26 mouse cellular contexts compared by ENCODE assay signal in genomic region chr9:35756843-35757242, GRCm38 (mm10). TPM values are rescaled to one million over a fixed set of nuclear protein-coding genes. Genes with fewer than 3 reads are reported as not detected.
DNase-seq lines count a peak whose midpoint lies in the region; ATAC-seq lines count a peak whose summit lies in the region.
"Had no signal": no experiment of that assay in that cellular context is flagged by ENCODE, and none has a peak within 500 bp of the region (broad histone marks: within the 10 kb centered on the region; RNA-seq: fewer than 3 reads in every experiment).

No protein-coding gene starts in this region.

- peak; percentile 94 for ATAC-seq in frontal cortex, adult (ENCODE audit: low TSS enrichment)
- ATAC-seq: activated CD4-positive, CD25-positive, alpha-beta regulatory T cell, adult 4 months; CD4-positive, CD25-positive, alpha-beta regulatory T cell, adult 4 months; Patski had no signal

- intact Hi-C loops in heart, postnatal 14 days (cut with DNase I), result no loop called here

- no peak for DNase-seq in frontal cortex, postnatal 10 days (ENCODE audit: low spot score in 2 of 2)
- peak; percentile 8 for DNase-seq in brain, adult 2 months (ENCODE audit: low read depth, low spot score)
- DNase-seq in telencephalon, adult 2 months (ENCODE audit: low read depth, low spot score), result peak; percentile 0
- DNase-seq in heart, postnatal 14 days, result no peak
- DNase-seq in right cerebral cortex, adult 18-20 months, result no peak
- DNase-seq: adrenal gland, adult 2 months; adrenal gland, adult 8-10 months; adrenal gland, postnatal 10 days; adrenal gland, postnatal 14 days; adrenal gland, postnatal 25 days; adrenal gland, postnatal 36 days; B cell, adult 2 months; cerebellum, adult 11 months; cerebellum, adult 11-12 months; cerebellum, adult 18-20 months; cerebellum, adult 2 months had no signal

RNA-seq across cellular contexts. Expression of gene Gm17677, which starts 16.0 kb away (rescaled TPM):
- total RNA-seq in heart, postnatal 14 days (2021), result not detected
- total RNA-seq: adrenal gland, adult 18-20 months; adrenal gland, adult 2 months; adrenal gland, adult 8-10 months; adrenal gland, postnatal 10 days; adrenal gland, postnatal 14 days; adrenal gland, postnatal 25 days; adrenal gland, postnatal 36 days; adrenal gland, postnatal 4 days; CH12.LX; ES-E14; G1E; MEL had no signal

RNA-seq across cellular contexts. Expression of gene Gm17727, which starts 21.1 kb away (rescaled TPM):
- total RNA-seq in heart, postnatal 14 days (2021), result not detected
- total RNA-seq: adrenal gland, adult 18-20 months; adrenal gland, adult 2 months; adrenal gland, adult 8-10 months; adrenal gland, postnatal 10 days; adrenal gland, postnatal 14 days; adrenal gland, postnatal 25 days; adrenal gland, postnatal 36 days; adrenal gland, postnatal 4 days; CH12.LX; ES-E14; G1E; MEL had no signal

RNA-seq across cellular contexts. Expression of gene Gm27235, which starts 33.1 kb away (rescaled TPM):
- total RNA-seq in heart, postnatal 14 days (2021), result not detected
- total RNA-seq: adrenal gland, adult 18-20 months; adrenal gland, adult 2 months; adrenal gland, adult 8-10 months; adrenal gland, postnatal 10 days; adrenal gland, postnatal 14 days; adrenal gland, postnatal 25 days; adrenal gland, postnatal 36 days; adrenal gland, postnatal 4 days; CH12.LX; ES-E14; G1E; MEL had no signal

RNA-seq across cellular contexts. Expression of gene D730048I06Rik, which starts 33.1 kb away (rescaled TPM):
- total RNA-seq in heart, postnatal 14 days (2021), result not detected
- total RNA-seq: adrenal gland, adult 18-20 months; adrenal gland, adult 2 months; adrenal gland, adult 8-10 months; adrenal gland, postnatal 10 days; adrenal gland, postnatal 14 days; adrenal gland, postnatal 25 days; adrenal gland, postnatal 36 days; adrenal gland, postnatal 4 days; CH12.LX; ES-E14; G1E; MEL had no signal

Comparison
In these comparisons a context has a peak if more than half of its experiments do, and no peak if none do; other contexts are left out.
1. DNase-seq: peak in brain, adult 2 months (single experiment) and telencephalon, adult 2 months (single experiment); none in frontal cortex, postnatal 10 days (0 of 2), heart, postnatal 14 days (0 of 2) and right cerebral cortex, adult 18-20 months (single experiment).